Mouse (Mus musculus) forebrain, embryonic 14.5 days (tissue): Measurements from ENCODE around the gene Mvb12a. TPM values are rescaled to one million over a fixed set of nuclear protein-coding genes. Genes with fewer than 3 reads are reported as not detected.

ENCODE experiments used
- ATAC-seq: fragments of 200-750 bp; cut with Nextera tagmentation; 2 replicates; pipeline ENCODE4 v1.8.0; 2017; ENCODE audit warnings: mild to moderate bottlenecking, moderate library complexity
- DNase-seq: peaks from one replicate; pipeline ENCODE4 v3.0.0-alpha.2; 2015; ENCODE audit warnings: low spot score
- H3K27ac ChIP-seq: fragments of 300-500 bp; sonication (generic); 2 replicates; pipeline ENCODE4 v1.5.1; 2014; ENCODE audit warnings: low read depth, mild to moderate bottlenecking, control low read depth, low read length, moderate library complexity
- H3K27me3 ChIP-seq: fragments of 300-500 bp; sonication (generic); replicated peaks from 2 replicates; pipeline ENCODE4 v1.6.1; 2014; ENCODE audit warnings: low read length, control low read depth, mixed read lengths; ENCODE audit not compliant: control insufficient read depth, insufficient read depth
- H3K36me3 ChIP-seq: fragments of 300-500 bp; sonication (generic); 2 replicates; pipeline ENCODE4 v1.6.1; 2014; ENCODE audit warnings: low read length, control low read depth; ENCODE audit not compliant: control insufficient read depth, insufficient read depth
- H3K4me1 ChIP-seq: fragments of 300-500 bp; sonication (generic); 2 replicates; pipeline ENCODE4 v1.6.1; 2014; ENCODE audit warnings: antibody characterized with exemption, low read length, control low read depth; ENCODE audit not compliant: control insufficient read depth, insufficient read depth
- H3K4me2 ChIP-seq: fragments of 300-500 bp; sonication (generic); 2 replicates; pipeline ENCODE4 v1.6.1; 2014; ENCODE audit warnings: mild to moderate bottlenecking, control low read depth, low read length
- H3K4me3 ChIP-seq: fragments of 300-500 bp; sonication (generic); 2 replicates; pipeline ENCODE4 v1.5.1; 2014; ENCODE audit warnings: low read depth, low read length, control low read depth
- H3K9ac ChIP-seq: fragments of 300-500 bp; sonication (generic); 2 replicates; pipeline ENCODE4 v1.6.1; 2014; ENCODE audit warnings: mild to moderate bottlenecking, low read length, control low read depth, moderate library complexity
- H3K9me3 ChIP-seq: fragments of 300-500 bp; sonication (generic); replicated peaks from 2 replicates; pipeline ENCODE4 v1.6.1; 2016; ENCODE audit warnings: low read length, control low read depth, mixed read lengths; ENCODE audit not compliant: control insufficient read depth
- WGBS: fragments of 180-500 bp; shearing (Covaris S2); extraction: QIAGEN DNeasy Blood & Tissue Kit; methylation state at CpG from one replicate; pipeline ENCODE4 v1.1.7; 2014; 5-methylcytosine and 5-hydroxymethylcytosine counted together
- polyA plus RNA-seq: library from polyadenylated mRNA; unstranded; fragments of >200 nt; fragmentation: Nextera tagmentation; extraction: Ambion mirVana; gene quantifications from 2 replicates; pipeline ENCODE4 v1.2.1, GENCODE M21; 2014

Mvb12a gene
- polyA plus RNA-seq, 1 experiment from 2014 or later: 71.6 TPM

GRCm38 (mm10) chr8:71575020-71575419, 32.3 kb downstream of the Mvb12a start:
- H3K4me1 ChIP-seq: peaks cover 20% of the 10 kb centered on the region
- 85% methylated on average over 1 of the region's 1 CpGs for WGBS

GRCm38 (mm10) chr8:71577856-71578387, 35.2 kb downstream of the Mvb12a start:
- WGBS: 67% methylated on average over 4 of the region's 4 CpGs
- no peak overlapping the region for H3K4me2 ChIP-seq

More at GRCm38 (mm10) chr8:71575020-71575419, 32.3 kb downstream of the Mvb12a start:
- Histone ChIP-seq H3K9me3 (no peaks in the 10 kb centered on the region), H3K4me2 (no peak overlapping the region), H3K4me3 (no peak overlapping the region), H3K27me3 (no peaks in the 10 kb centered on the region), H3K36me3 (peaks cover 7% of the 10 kb centered on the region; the same call in 1 of the 2 replicates), H3K9ac (no peak overlapping the region), H3K27ac (no peak overlapping the region)
- no peak for ATAC-seq
- no peak for DNase-seq

GRCm38 (mm10) chr8:71579009-71579408, 36.3 kb downstream of the Mvb12a start:
- no peaks in the 10 kb centered on the region for H3K9me3 ChIP-seq
- no peaks in the 10 kb centered on the region for H3K27me3 ChIP-seq
- no peak overlapping the region for H3K27ac ChIP-seq
- no peak overlapping the region for H3K4me2 ChIP-seq
- H3K4me3 ChIP-seq: no peak overlapping the region
- no peaks in the 10 kb centered on the region for H3K4me1 ChIP-seq
- no peak for DNase-seq
- no peak for ATAC-seq
- H3K9ac ChIP-seq: no peak overlapping the region
- WGBS: 70% methylated on average over 1 of the region's 1 CpGs
- peaks cover 40% of the 10 kb centered on the region for H3K36me3 ChIP-seq

More at GRCm38 (mm10) chr8:71577856-71578387, 35.2 kb downstream of the Mvb12a start:
- peaks cover 4% of the 10 kb centered on the region; the same call in 1 of the 2 replicates for H3K4me1 ChIP-seq
- no peak overlapping the region for H3K4me3 ChIP-seq
- DNase-seq (no peak), ATAC-seq (no peak)
- H3K9me3 ChIP-seq: no peaks in the 10 kb centered on the region
- no peak overlapping the region for H3K27ac ChIP-seq
- H3K9ac ChIP-seq: no peak overlapping the region
- no peaks in the 10 kb centered on the region for H3K27me3 ChIP-seq
- peaks cover 30% of the 10 kb centered on the region for H3K36me3 ChIP-seq

GRCm38 (mm10) chr8:71579476-71579875, 36.8 kb downstream of the Mvb12a start:
- no peak overlapping the region for H3K4me2 ChIP-seq
- no peaks in the 10 kb centered on the region for H3K27me3 ChIP-seq
- WGBS: 72% methylated on average over 14 of the region's 14 CpGs
- no peaks in the 10 kb centered on the region for H3K4me1 ChIP-seq
- H3K9ac ChIP-seq: no peak overlapping the region
- H3K4me3 ChIP-seq: no peak overlapping the region
- H3K27ac ChIP-seq: no peak overlapping the region
- H3K9me3 ChIP-seq: no peaks in the 10 kb centered on the region
- ATAC-seq (no peak), DNase-seq (no peak)
- H3K36me3 ChIP-seq: peaks cover 45% of the 10 kb centered on the region

GRCm38 (mm10) chr8:71580201-71580600, 37.5 kb downstream of the Mvb12a start:
- Histone ChIP-seq H3K27me3 (no peaks in the 10 kb centered on the region), H3K36me3 (peaks cover 52% of the 10 kb centered on the region), H3K4me1 (no peaks in the 10 kb centered on the region), H3K4me3 (no peak overlapping the region), H3K4me2 (no peak overlapping the region), H3K27ac (no peak overlapping the region), H3K9me3 (no peaks in the 10 kb centered on the region), H3K9ac (no peak overlapping the region)
- DNase-seq (peak; percentile 38), ATAC-seq (peak; percentile 26; the same call in 1 of the 2 replicates)
- WGBS: 23% methylated on average over 9 of the region's 9 CpGs

GRCm38 (mm10) chr8:71586891-71587290, 44.2 kb downstream of the Mvb12a start:
- ATAC-seq (0 out of 2 replicates have a peak, but pooled peaks have one; percentile 32), DNase-seq (peak; percentile 61)
- 70% methylated on average over 2 of the region's 2 CpGs for WGBS
- Histone ChIP-seq H3K36me3 (peaks cover 45% of the 10 kb centered on the region), H3K4me2 (no peak overlapping the region), H3K27me3 (no peaks in the 10 kb centered on the region), H3K4me1 (peaks cover 5% of the 10 kb centered on the region), H3K27ac (no peak overlapping the region), H3K9ac (no peak overlapping the region), H3K9me3 (no peaks in the 10 kb centered on the region), H3K4me3 (no peak overlapping the region)

- Histone ChIP-seq H3K4me1 (peaks cover 14% of the 10 kb centered on the region), H3K9ac (no peak overlapping the region), H3K27ac (no peak overlapping the region), H3K27me3 (no peaks in the 10 kb centered on the region), H3K36me3 (peaks cover 35% of the 10 kb centered on the region), H3K9me3 (no peaks in the 10 kb centered on the region), H3K4me2 (no peak overlapping the region), H3K4me3 (no peak overlapping the region)
- DNase-seq: no peak
- ATAC-seq: no peak
- 62% methylated on average over 3 of the region's 3 CpGs for WGBS
Measured at GRCm38 (mm10) chr8:71588762-71589161, 46.0 kb downstream of the Mvb12a start.

GRCm38 (mm10) chr8:71591017-71591416, 48.3 kb downstream of the Mvb12a start:
- ATAC-seq (no peak), DNase-seq (no peak)
- Histone ChIP-seq H3K4me1 (peaks cover 14% of the 10 kb centered on the region), H3K9ac (peak overlapping the region; percentile 93), H3K27me3 (no peaks in the 10 kb centered on the region), H3K9me3 (no peaks in the 10 kb centered on the region), H3K4me2 (peak overlapping the region; percentile 96), H3K4me3 (peak overlapping the region; percentile 62), H3K27ac (peak overlapping the region; percentile 95; the same call in 1 of the 2 replicates), H3K36me3 (peaks cover 22% of the 10 kb centered on the region)
- WGBS: 35% methylated on average over 5 of the region's 5 CpGs
